Mouse (Mus musculus) common myeloid progenitor, adult 5-6 weeks (primary cell): Measurements from ENCODE around the gene Wfdc6b. TPM values are rescaled to one million over a fixed set of nuclear protein-coding genes. Genes with fewer than 3 reads are reported as not detected.
"Not testable (repeated sequence)": the region's sequence is repeated elsewhere in the genome, so short reads cannot be mapped to it uniquely, and the experiment has no call there.

Experiments used
- ATAC-seq: replicated peaks from 2 replicates; pipeline ENCODE4 v1.8.0; 2016; ENCODE audit warnings: low read depth, mild to moderate bottlenecking, moderate TSS enrichment, inconsistent platforms; ENCODE audit not compliant: poor library complexity, severe bottlenecking
- total RNA-seq: library from RNA; stranded (forward); fragments of 200-1000, 187-1606 nt; gene quantifications from 2 replicates; pipeline ENCODE4 v1.2.3, GENCODE M21; 2017

The Wfdc6b gene
- total RNA-seq, result not detected in 2 replicates

- ATAC-seq, result not testable (repeated sequence)
Observed at GRCm38 (mm10) chr2:164613471-164613870, at the start of gene Wfdc6b, which contains the start of gene Wfdc8. Gene Wfdc6b, plus strand, starts transcription at chr2:164613522. Gene Wfdc8, minus strand, starts transcription at chr2:164613626.

GRCm38 (mm10) chr2:164564346-164564745 is 49.0 kb upstream of the Wfdc6b start:
- no peak for ATAC-seq

- no peak for ATAC-seq
Observed at GRCm38 (mm10) chr2:164566997-164567396, 46.3 kb upstream of the Wfdc6b start.

GRCm38 (mm10) chr2:164567460-164567859 is 45.9 kb upstream of the Wfdc6b start:
- no peak for ATAC-seq

GRCm38 (mm10) chr2:164573359-164573758 is 40.0 kb upstream of the Wfdc6b start, which contains the start of gene Spint3:
Gene Spint3, minus strand, starts transcription at chr2:164573459.
- ATAC-seq, result not testable (repeated sequence)

GRCm38 (mm10) chr2:164585025-164585725 is 28.1 kb upstream of the Wfdc6b start, which contains the start of gene Wfdc6a:
Gene Wfdc6a, minus strand, starts transcription at chr2:164585447.
- ATAC-seq, result not testable (repeated sequence)

- ATAC-seq, result peak; percentile 81
Observed at GRCm38 (mm10) chr2:164592014-164592413, 21.3 kb upstream of the Wfdc6b start.

- no peak for ATAC-seq
Observed at GRCm38 (mm10) chr2:164593494-164593893, 19.8 kb upstream of the Wfdc6b start, which contains the start of gene Eppin. Gene Eppin, minus strand, starts transcription at chr2:164593594.

- ATAC-seq, result no peak
Observed at GRCm38 (mm10) chr2:164600179-164600578, 13.1 kb upstream of the Wfdc6b start.

GRCm38 (mm10) chr2:164603482-164603881 is 9.8 kb upstream of the Wfdc6b start:
- ATAC-seq, result no peak

- no peak for ATAC-seq
Observed at GRCm38 (mm10) chr2:164604411-164604810, 8.9 kb upstream of the Wfdc6b start.

- no peak for ATAC-seq
Observed at GRCm38 (mm10) chr2:164608781-164609180, 4.5 kb upstream of the Wfdc6b start.

GRCm38 (mm10) chr2:164615386-164615785 is 2.1 kb downstream of the Wfdc6b start:
- ATAC-seq, result no peak

- no peak for ATAC-seq
Observed at GRCm38 (mm10) chr2:164619050-164619449, 5.7 kb downstream of the Wfdc6b start.

GRCm38 (mm10) chr2:164621775-164622174 is 8.5 kb downstream of the Wfdc6b start:
- no peak for ATAC-seq

- no peak for ATAC-seq
Observed at GRCm38 (mm10) chr2:164635266-164635665, 21.9 kb downstream of the Wfdc6b start.

GRCm38 (mm10) chr2:164638696-164639095 is 25.4 kb downstream of the Wfdc6b start, which contains the start of gene Wfdc16:
Gene Wfdc16, minus strand, starts transcription at chr2:164638796.
- ATAC-seq, result no peak

GRCm38 (mm10) chr2:164641129-164641528 is 27.8 kb downstream of the Wfdc6b start:
- peak; percentile 99 for ATAC-seq

GRCm38 (mm10) chr2:164641881-164642673 is 28.8 kb downstream of the Wfdc6b start:
- no peak for ATAC-seq

- ATAC-seq, result peak; percentile 98
Observed at GRCm38 (mm10) chr2:164655858-164656257, 42.5 kb downstream of the Wfdc6b start, which contains the start of gene Wfdc10. Gene Wfdc10, plus strand, starts transcription at chr2:164656046.

GRCm38 (mm10) chr2:164656483-164656882 is 43.2 kb downstream of the Wfdc6b start, which contains the start of gene Wfdc9:
Gene Wfdc9, minus strand, starts transcription at chr2:164656583.
- ATAC-seq, result no peak
